Mouse (Mus musculus): ENCODE measurements around the gene Nxph1. TPM values are rescaled to one million over a fixed set of nuclear protein-coding genes. Genes with fewer than 3 reads are reported as not detected.

Gene Nxph1
- polyA plus RNA-seq, 1 experiment from 2014 or later, result 0.09 TPM

GRCm38 (mm10) chr6:8979237-8979871, 31.1 kb downstream of the Nxph1 start:
- no peak overlapping the region for H3K9ac ChIP-seq
- no peak overlapping the region for H3K4me2 ChIP-seq
- no peaks in the 10 kb centered on the region for H3K27me3 ChIP-seq (replicated peaks)
- ATAC-seq (ENCODE audit: insufficient number of reproducible peaks, low FRiP score), result no peak
- H3K36me3 ChIP-seq, result no peaks in the 10 kb centered on the region
- no peak overlapping the region for H3K27ac ChIP-seq (ENCODE audit: poor library complexity, severe bottlenecking)
- WGBS, result 55% methylated on average over 4 of the region's 4 CpGs
- no peaks in the 10 kb centered on the region for H3K4me1 ChIP-seq (replicated peaks)
- H3K9me3 ChIP-seq (replicated peaks), result no peaks in the 10 kb centered on the region
- H3K4me3 ChIP-seq, result no peak overlapping the region

- Histone ChIP-seq H3K4me2 (no peak overlapping the region), H3K9me3 (replicated peaks) (no peaks in the 10 kb centered on the region), H3K36me3 (no peaks in the 10 kb centered on the region), H3K4me3 (no peak overlapping the region), H3K9ac (no peak overlapping the region), H3K4me1 (replicated peaks) (no peaks in the 10 kb centered on the region), H3K27me3 (replicated peaks) (no peaks in the 10 kb centered on the region), H3K27ac (ENCODE audit: poor library complexity, severe bottlenecking) (no peak overlapping the region)
- ATAC-seq (ENCODE audit: insufficient number of reproducible peaks, low FRiP score), result no peak
- 69% methylated on average over 12 of the region's 12 CpGs for WGBS
These were observed 48.2 kb downstream of the Nxph1 start for GRCm38 (mm10) chr6:8996301-8996943.

GRCm38 (mm10) chr6:8997326-8997725, 49.1 kb downstream of the Nxph1 start:
- Histone ChIP-seq H3K4me3 (no peak overlapping the region), H3K36me3 (no peaks in the 10 kb centered on the region), H3K9ac (no peak overlapping the region), H3K4me1 (replicated peaks) (no peaks in the 10 kb centered on the region), H3K4me2 (no peak overlapping the region), H3K27ac (ENCODE audit: poor library complexity, severe bottlenecking) (no peak overlapping the region), H3K9me3 (replicated peaks) (no peaks in the 10 kb centered on the region), H3K27me3 (replicated peaks) (no peaks in the 10 kb centered on the region)
- 69% methylated on average over 2 of the region's 2 CpGs for WGBS
- no peak for ATAC-seq (ENCODE audit: insufficient number of reproducible peaks, low FRiP score)

- Histone ChIP-seq H3K4me3 (no peak overlapping the region), H3K27ac (ENCODE audit: poor library complexity, severe bottlenecking) (no peak overlapping the region), H3K4me1 (replicated peaks) (no peaks in the 10 kb centered on the region), H3K27me3 (replicated peaks) (no peaks in the 10 kb centered on the region), H3K9me3 (replicated peaks) (no peaks in the 10 kb centered on the region), H3K4me2 (no peak overlapping the region), H3K36me3 (no peaks in the 10 kb centered on the region), H3K9ac (no peak overlapping the region)
- WGBS, result 57% methylated on average over 3 of the region's 3 CpGs
- ATAC-seq (ENCODE audit: insufficient number of reproducible peaks, low FRiP score), result no peak
These were observed 54.5 kb downstream of the Nxph1 start for GRCm38 (mm10) chr6:9002686-9003085.

- ATAC-seq (ENCODE audit: insufficient number of reproducible peaks, low FRiP score), result no peak
- no peaks in the 10 kb centered on the region for H3K9me3 ChIP-seq (replicated peaks)
- H3K27me3 ChIP-seq (replicated peaks), result no peaks in the 10 kb centered on the region
- no peak overlapping the region for H3K27ac ChIP-seq (ENCODE audit: poor library complexity, severe bottlenecking)
- no peaks in the 10 kb centered on the region for H3K4me1 ChIP-seq (replicated peaks)
- no peak overlapping the region for H3K9ac ChIP-seq
- no peak overlapping the region for H3K4me2 ChIP-seq
- H3K4me3 ChIP-seq, result no peak overlapping the region
- H3K36me3 ChIP-seq, result no peaks in the 10 kb centered on the region
- WGBS, result 90% methylated on average over 1 of the region's 1 CpGs
These were observed 78.4 kb downstream of the Nxph1 start for GRCm38 (mm10) chr6:9026631-9027030.

- Histone ChIP-seq H3K4me3 (no peak overlapping the region), H3K4me2 (no peak overlapping the region), H3K27me3 (replicated peaks) (no peaks in the 10 kb centered on the region), H3K27ac (ENCODE audit: poor library complexity, severe bottlenecking) (no peak overlapping the region), H3K4me1 (replicated peaks) (no peaks in the 10 kb centered on the region), H3K36me3 (no peaks in the 10 kb centered on the region), H3K9me3 (replicated peaks) (no peaks in the 10 kb centered on the region), H3K9ac (no peak overlapping the region)
- 46% methylated on average over 4 of the region's 4 CpGs for WGBS
- ATAC-seq (ENCODE audit: insufficient number of reproducible peaks, low FRiP score), result no peak
These were observed 78.9 kb downstream of the Nxph1 start for GRCm38 (mm10) chr6:9027146-9027545.

GRCm38 (mm10) chr6:9028501-9028900, 80.3 kb downstream of the Nxph1 start:
- H3K36me3 ChIP-seq, result no peaks in the 10 kb centered on the region
- no peak overlapping the region for H3K4me3 ChIP-seq
- no peak overlapping the region for H3K27ac ChIP-seq (ENCODE audit: poor library complexity, severe bottlenecking)
- no peaks in the 10 kb centered on the region for H3K9me3 ChIP-seq (replicated peaks)
- 72% methylated on average over 1 of the region's 1 CpGs for WGBS
- no peaks in the 10 kb centered on the region for H3K27me3 ChIP-seq (replicated peaks)
- H3K4me2 ChIP-seq, result no peak overlapping the region
- no peaks in the 10 kb centered on the region for H3K4me1 ChIP-seq (replicated peaks)
- no peak for ATAC-seq (ENCODE audit: insufficient number of reproducible peaks, low FRiP score)
- H3K9ac ChIP-seq, result no peak overlapping the region

GRCm38 (mm10) chr6:9039286-9039685, 91.1 kb downstream of the Nxph1 start:
- H3K4me2 ChIP-seq, result no peak overlapping the region
- 73% methylated on average over 1 of the region's 1 CpGs for WGBS

GRCm38 (mm10) chr6:9040991-9041390, 92.8 kb downstream of the Nxph1 start:
- no peak for ATAC-seq (ENCODE audit: insufficient number of reproducible peaks, low FRiP score)
- H3K4me2 ChIP-seq, result no peak overlapping the region
- H3K27me3 ChIP-seq (replicated peaks), result no peaks in the 10 kb centered on the region

More at GRCm38 (mm10) chr6:9039286-9039685, 91.1 kb downstream of the Nxph1 start:
- Histone ChIP-seq H3K27ac (ENCODE audit: poor library complexity, severe bottlenecking) (no peak overlapping the region), H3K9ac (no peak overlapping the region), H3K4me3 (no peak overlapping the region), H3K27me3 (replicated peaks) (no peaks in the 10 kb centered on the region), H3K36me3 (no peaks in the 10 kb centered on the region), H3K4me1 (replicated peaks) (no peaks in the 10 kb centered on the region), H3K9me3 (replicated peaks) (no peaks in the 10 kb centered on the region)
- no peak for ATAC-seq (ENCODE audit: insufficient number of reproducible peaks, low FRiP score)

GRCm38 (mm10) chr6:9042391-9042790, 94.2 kb downstream of the Nxph1 start:
- no peaks in the 10 kb centered on the region for H3K4me1 ChIP-seq (replicated peaks)
- no peak overlapping the region for H3K27ac ChIP-seq (ENCODE audit: poor library complexity, severe bottlenecking)
- H3K9me3 ChIP-seq (replicated peaks), result no peaks in the 10 kb centered on the region
- WGBS, result 23% methylated on average over 1 of the region's 1 CpGs
- no peaks in the 10 kb centered on the region for H3K36me3 ChIP-seq
- no peak overlapping the region for H3K4me2 ChIP-seq
- H3K9ac ChIP-seq, result no peak overlapping the region
- no peaks in the 10 kb centered on the region for H3K27me3 ChIP-seq (replicated peaks)
- ATAC-seq (ENCODE audit: insufficient number of reproducible peaks, low FRiP score), result no peak
- H3K4me3 ChIP-seq, result no peak overlapping the region

More at GRCm38 (mm10) chr6:9040991-9041390, 92.8 kb downstream of the Nxph1 start:
- Histone ChIP-seq H3K4me1 (replicated peaks) (no peaks in the 10 kb centered on the region), H3K9me3 (replicated peaks) (no peaks in the 10 kb centered on the region), H3K9ac (no peak overlapping the region), H3K4me3 (no peak overlapping the region), H3K27ac (ENCODE audit: poor library complexity, severe bottlenecking) (no peak overlapping the region), H3K36me3 (no peaks in the 10 kb centered on the region)
- 81% methylated on average over 3 of the region's 3 CpGs for whole genome bisulfite sequencing

GRCm38 (mm10) chr6:9046815-9047214, 98.6 kb downstream of the Nxph1 start:
- Histone ChIP-seq H3K27ac (ENCODE audit: poor library complexity, severe bottlenecking) (no peak overlapping the region), H3K9me3 (replicated peaks) (no peaks in the 10 kb centered on the region), H3K9ac (no peak overlapping the region), H3K4me3 (no peak overlapping the region), H3K4me2 (no peak overlapping the region), H3K27me3 (replicated peaks) (no peaks in the 10 kb centered on the region), H3K4me1 (replicated peaks) (no peaks in the 10 kb centered on the region), H3K36me3 (no peaks in the 10 kb centered on the region)
- WGBS, result 47% methylated on average over 2 of the region's 2 CpGs
- no peak for ATAC-seq (ENCODE audit: insufficient number of reproducible peaks, low FRiP score)

All from heart, embryonic 12.5 days (tissue).